Mouse (Mus musculus) forebrain, embryonic 16.5 days (tissue): ENCODE measurements at regions not wholly inside any gene's neighbourhood (a gene's known extent, or its start where the extent isn't known, plus 50 kb on each side); places are given as distances from the start of the nearest gene placed in this dataset.

Experiments
- ATAC-seq: fragments of 200-750 bp; cut with Nextera tagmentation; 2 replicates; pipeline ENCODE4 v1.8.0; 2017; ENCODE audit warnings: mild to moderate bottlenecking, moderate library complexity
- H3K27ac ChIP-seq: fragments of 300-500 bp; sonication (generic); 2 replicates; pipeline ENCODE4 v1.5.1; 2014; ENCODE audit warnings: low read length, control low read depth
- H3K27me3 ChIP-seq: fragments of 300-500 bp; sonication (generic); replicated peaks from 2 replicates; pipeline ENCODE4 v1.6.1; 2014; ENCODE audit warnings: low read length; ENCODE audit not compliant: control insufficient read depth, insufficient read depth
- H3K36me3 ChIP-seq: fragments of 300-500 bp; sonication (generic); 2 replicates; pipeline ENCODE4 v1.6.1; 2014; ENCODE audit not compliant: control insufficient read depth, insufficient read depth
- H3K4me1 ChIP-seq: fragments of 300-500 bp; sonication (generic); replicated peaks from 2 replicates; pipeline ENCODE4 v1.6.1; 2014; ENCODE audit warnings: low read length; ENCODE audit not compliant: control insufficient read depth, insufficient read depth
- H3K4me2 ChIP-seq: fragments of 300-500 bp; sonication (generic); 2 replicates; pipeline ENCODE4 v1.6.1; 2014; ENCODE audit warnings: mild to moderate bottlenecking, low read length, control low read depth
- H3K4me3 ChIP-seq: fragments of 300-500 bp; sonication (generic); replicated peaks from 2 replicates; pipeline ENCODE4 v1.5.1; 2014; ENCODE audit warnings: mild to moderate bottlenecking, low read length, control low read depth
- H3K9ac ChIP-seq: fragments of 300-500 bp; sonication (generic); replicated peaks from 2 replicates; pipeline ENCODE4 v1.6.1; 2014; ENCODE audit warnings: low read depth, low read length, control low read depth
- H3K9me3 ChIP-seq: fragments of 300-500 bp; sonication (generic); 2 replicates; pipeline ENCODE4 v1.6.1; 2016; ENCODE audit warnings: low read length; ENCODE audit not compliant: control insufficient read depth
- WGBS: fragments of 180-500 bp; shearing (Covaris S2); extraction: QIAGEN DNeasy Blood & Tissue Kit; methylation state at CpG from one replicate; pipeline ENCODE4 v1.1.7; 2014; 5-methylcytosine and 5-hydroxymethylcytosine counted together

- WGBS = 88% methylated on average over 6 of the region's 6 CpGs
- Histone ChIP-seq H3K4me2 (no peak overlapping the region), H3K27ac (no peak overlapping the region), H3K27me3 (no peaks in the 10 kb centered on the region), H3K4me3 (no peak overlapping the region), H3K9ac (no peak overlapping the region), H3K36me3 (no peaks in the 10 kb centered on the region), H3K9me3 (no peaks in the 10 kb centered on the region), H3K4me1 (no peaks in the 10 kb centered on the region)
- ATAC-seq = no peak
These were observed 69.2 kb upstream of the Gucy1a1 start for GRCm38 (mm10) chr3:82214566-82215465.

DNA sequence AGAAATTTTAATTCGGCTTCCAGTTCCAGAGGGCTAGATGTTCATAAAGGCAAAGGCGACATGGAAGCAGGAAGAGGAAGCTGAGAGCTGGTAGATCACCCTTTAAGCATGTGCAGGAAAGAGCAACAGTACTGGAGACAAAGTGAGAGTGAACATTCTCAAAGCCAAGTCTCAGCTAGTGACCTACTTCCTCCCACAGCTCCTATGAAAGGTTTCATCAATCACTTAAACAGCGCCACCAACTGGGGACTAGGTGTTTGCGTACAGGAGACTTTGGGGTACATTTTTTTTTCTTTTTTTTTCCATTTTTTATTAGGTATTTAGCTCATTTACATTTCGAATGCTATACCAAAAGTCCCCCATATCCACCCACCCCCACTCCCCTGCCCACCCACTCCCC lies 61.7 kb upstream of the Gucy1a1 start:
- Histone ChIP-seq H3K4me2 (no peak overlapping the region), H3K36me3 (no peaks in the 10 kb centered on the region), H3K9ac (no peak overlapping the region), H3K27ac (no peak overlapping the region), H3K9me3 (no peaks in the 10 kb centered on the region), H3K4me1 (no peaks in the 10 kb centered on the region), H3K27me3 (no peaks in the 10 kb centered on the region), H3K4me3 (no peak overlapping the region)
- no peak for ATAC-seq
- 85% methylated on average over 5 of the region's 5 CpGs for WGBS
